Mouse (Mus musculus) megakaryocyte, embryonic 14.5 days (primary cell): Measurements from ENCODE around the gene Tmem223.

ENCODE experiments used
- FLI1 ChIP-seq: IDR thresholded peaks from 2 replicates; pipeline ENCODE4 v1.6.1; 2012; ENCODE audit warnings: low read length, inconsistent platforms, mixed read lengths
- GATA1 ChIP-seq: IDR thresholded peaks from 3 replicates; pipeline ENCODE4 v1.6.1; 2012; ENCODE audit warnings: mixed read lengths, low read length, inconsistent platforms, borderline replicate concordance

DNA sequence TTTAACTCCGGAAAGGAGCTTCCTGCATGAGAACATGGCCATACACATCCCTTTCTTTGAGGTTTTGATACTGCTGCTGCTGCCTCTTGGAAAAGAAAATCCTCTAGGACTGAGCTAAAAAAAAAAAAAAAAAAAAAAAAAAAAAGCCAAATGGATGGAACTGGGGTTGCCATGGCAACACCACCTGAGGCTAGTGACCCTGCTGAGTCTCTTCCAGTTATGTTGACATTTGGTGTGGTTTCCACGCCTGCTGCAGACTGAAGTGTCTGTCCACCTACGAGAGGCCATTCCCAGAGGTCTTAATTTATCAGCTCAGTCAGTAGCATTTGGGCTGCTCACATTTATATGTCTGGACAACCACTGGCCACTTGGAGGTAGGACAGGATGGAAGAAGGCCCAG is 17.7 kb downstream of the Tmem223 start:
- TF ChIP-seq GATA1 = no peak
- TF ChIP-seq FLI1 = no peak
